Mouse (Mus musculus): ENCODE results near the gene Ggct. TPM values are rescaled to one million over a fixed set of nuclear protein-coding genes. Genes with fewer than 3 reads are reported as not detected.

Ggct gene
- total RNA-seq, 1 experiment, result 25.4 TPM

- Histone ChIP-seq H3K36me3 (ENCODE audit: control insufficient read depth, insufficient read depth, low read length, poor library complexity, severe bottlenecking) (no peaks in the 10 kb centered on the region), H3K4me3 (ENCODE audit: insufficient read depth in 1 of 2, low read depth in 1 of 2, low read length in 2 of 2, poor library complexity in 1 of 2, severe bottlenecking in 1 of 2) (no peak overlapping the region), H3K9ac (ENCODE audit: insufficient read depth, low read depth, low read length, poor library complexity, severe bottlenecking) (no peak overlapping the region), H3K27ac (ENCODE audit: insufficient read depth, low read depth, low read length, poor library complexity, severe bottlenecking) (no peak overlapping the region), H3K9me3 (ENCODE audit: control insufficient read depth, insufficient read depth, low read depth, low read length) (no peaks in the 10 kb centered on the region), H3K4me1 (ENCODE audit: control insufficient read depth in 2 of 2, insufficient read depth in 2 of 2, low read length in 2 of 2, poor library complexity in 1 of 2) (peaks cover 0 to 6% of the 10 kb centered on the region in 2 experiments; a peak in 1 of 4 replicates)
- no peak for DNase-seq (ENCODE audit: low read depth, low spot score)
- TF ChIP-seq HCFC1 (IDR thresholded peaks at IDR 0.05; ENCODE audit: borderline replicate concordance, insufficient read depth, low read length), result no peak
- TF ChIP-seq ZC3H11A (IDR thresholded peaks at IDR 0.05; ENCODE audit: borderline replicate concordance, low read depth, low read length), result no peak
- TF ChIP-seq ZNF384 (IDR thresholded peaks at IDR 0.05; ENCODE audit: low read depth, low read length), result no peak
- no peak for TF ChIP-seq MAFK (IDR thresholded peaks at IDR 0.05; ENCODE audit: insufficient read depth, low read depth, low read length)
- TF ChIP-seq CHD2 (IDR thresholded peaks at IDR 0.05; ENCODE audit: low read depth, low read length), result no peak
- in situ Hi-C loops (cut with MboI; ENCODE audit: low sequenced_read_pairs in 2 of 2, unreplicated experiment in 2 of 2), result no loop called here
These were observed 51.6 kb downstream of the Ggct start for GRCm38 (mm10) chr6:54941149-54941548.

DNA sequence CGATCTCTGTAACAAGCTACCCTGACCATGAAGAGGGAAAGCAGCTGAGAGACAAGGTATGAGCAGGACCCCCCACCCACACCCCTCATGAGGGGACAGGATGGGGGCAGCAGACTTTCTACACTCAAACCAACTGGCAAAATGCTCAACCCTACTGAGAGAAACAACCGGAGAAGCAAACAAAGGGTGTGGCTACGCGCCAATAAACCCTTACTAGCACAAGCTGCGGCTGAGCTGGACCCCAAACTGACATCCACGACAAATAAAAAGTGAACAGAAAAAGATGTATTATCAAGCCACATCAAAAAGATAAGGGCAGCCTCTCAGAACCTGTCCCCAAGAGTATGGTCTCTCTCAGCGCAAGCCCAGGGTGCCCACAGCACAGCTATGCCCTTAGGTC lies 52.6 kb downstream of the Ggct start:
- H3K27ac ChIP-seq (ENCODE audit: insufficient read depth, low read depth, low read length, poor library complexity, severe bottlenecking), result no peak overlapping the region
- no peak for TF ChIP-seq ZNF384 (IDR thresholded peaks at IDR 0.05; ENCODE audit: low read depth, low read length)
- no peak for TF ChIP-seq ZC3H11A (IDR thresholded peaks at IDR 0.05; ENCODE audit: borderline replicate concordance, low read depth, low read length)
- no peak for TF ChIP-seq HCFC1 (IDR thresholded peaks at IDR 0.05; ENCODE audit: borderline replicate concordance, insufficient read depth, low read length)
- H3K9me3 ChIP-seq (ENCODE audit: control insufficient read depth, insufficient read depth, low read depth, low read length), result no peaks in the 10 kb centered on the region
- H3K4me3 ChIP-seq (ENCODE audit: insufficient read depth in 1 of 2, low read depth in 1 of 2, low read length in 2 of 2, poor library complexity in 1 of 2, severe bottlenecking in 1 of 2), result no peak overlapping the region
- peaks cover 0 to 6% of the 10 kb centered on the region in 2 experiments; a peak in 1 of 4 replicates for H3K4me1 ChIP-seq (ENCODE audit: control insufficient read depth in 2 of 2, insufficient read depth in 2 of 2, low read length in 2 of 2, poor library complexity in 1 of 2)
- H3K36me3 ChIP-seq (ENCODE audit: control insufficient read depth, insufficient read depth, low read length, poor library complexity, severe bottlenecking), result no peaks in the 10 kb centered on the region
- DNase-seq (ENCODE audit: low read depth, low spot score), result no peak
- in situ Hi-C loops (cut with MboI; ENCODE audit: low sequenced_read_pairs in 2 of 2, unreplicated experiment in 2 of 2), result no loop called here
- H3K9ac ChIP-seq (ENCODE audit: insufficient read depth, low read depth, low read length, poor library complexity, severe bottlenecking), result no peak overlapping the region

DNA sequence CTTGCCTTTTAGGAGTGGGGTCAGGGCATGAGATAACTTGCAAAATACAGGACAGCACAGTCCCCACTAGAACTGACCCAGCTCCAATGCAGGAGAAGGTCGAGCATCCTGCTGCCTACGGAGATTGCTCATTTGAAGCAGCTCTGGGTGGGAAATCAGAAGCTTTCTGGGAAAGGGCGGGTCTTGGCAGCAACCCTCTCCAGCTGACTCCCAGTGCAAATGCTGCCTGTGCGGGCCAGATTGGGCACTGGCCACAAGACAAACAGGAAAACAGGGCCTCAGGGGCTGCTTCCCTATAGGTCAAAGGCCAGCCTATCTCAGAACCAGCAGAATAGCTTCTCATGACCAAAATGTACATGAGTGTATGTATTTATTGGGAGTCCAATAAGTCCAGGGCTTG lies 53.1 kb downstream of the Ggct start:
- TF ChIP-seq MAFK (IDR thresholded peaks at IDR 0.05; ENCODE audit: insufficient read depth, low read depth, low read length), result no peak
- no peak for TF ChIP-seq HCFC1 (IDR thresholded peaks at IDR 0.05; ENCODE audit: borderline replicate concordance, insufficient read depth, low read length)
- TF ChIP-seq ZNF384 (IDR thresholded peaks at IDR 0.05; ENCODE audit: low read depth, low read length), result no peak
- H3K9ac ChIP-seq (ENCODE audit: insufficient read depth, low read depth, low read length, poor library complexity, severe bottlenecking), result no peak overlapping the region
- H3K36me3 ChIP-seq (ENCODE audit: control insufficient read depth, insufficient read depth, low read length, poor library complexity, severe bottlenecking), result no peaks in the 10 kb centered on the region
- no peak for DNase-seq (ENCODE audit: low read depth, low spot score)
- peaks cover 0 to 6% of the 10 kb centered on the region in 2 experiments; a peak in 1 of 4 replicates for H3K4me1 ChIP-seq (ENCODE audit: control insufficient read depth in 2 of 2, insufficient read depth in 2 of 2, low read length in 2 of 2, poor library complexity in 1 of 2)
- in situ Hi-C loops (cut with MboI; ENCODE audit: low sequenced_read_pairs in 2 of 2, unreplicated experiment in 2 of 2), result no loop called here
- no peak overlapping the region for H3K27ac ChIP-seq (ENCODE audit: insufficient read depth, low read depth, low read length, poor library complexity, severe bottlenecking)
- no peaks in the 10 kb centered on the region for H3K9me3 ChIP-seq (ENCODE audit: control insufficient read depth, insufficient read depth, low read depth, low read length)
- no peak overlapping the region for H3K4me3 ChIP-seq (ENCODE audit: insufficient read depth in 1 of 2, low read depth in 1 of 2, low read length in 2 of 2, poor library complexity in 1 of 2, severe bottlenecking in 1 of 2)

GRCm38 (mm10) chr6:54936496-54936895 lies 56.3 kb downstream of the Ggct start:
- in situ Hi-C loops (cut with MboI; ENCODE audit: low sequenced_read_pairs in 2 of 2, unreplicated experiment in 2 of 2), result no loop called here
- TF ChIP-seq HCFC1 (IDR thresholded peaks at IDR 0.05; ENCODE audit: borderline replicate concordance, insufficient read depth, low read length) (no peak), ZNF384 (IDR thresholded peaks at IDR 0.05; ENCODE audit: low read depth, low read length) (no peak), MAFK (IDR thresholded peaks at IDR 0.05; ENCODE audit: insufficient read depth, low read depth, low read length) (no peak), ZC3H11A (IDR thresholded peaks at IDR 0.05; ENCODE audit: borderline replicate concordance, low read depth, low read length) (no peak), CHD2 (IDR thresholded peaks at IDR 0.05; ENCODE audit: low read depth, low read length) (no peak)
- Histone ChIP-seq H3K4me1 (ENCODE audit: control insufficient read depth in 2 of 2, insufficient read depth in 2 of 2, low read length in 2 of 2, poor library complexity in 1 of 2) (peaks cover 0 to 2% of the 10 kb centered on the region in 2 experiments; a peak in 1 of 4 replicates), H3K27ac (ENCODE audit: insufficient read depth, low read depth, low read length, poor library complexity, severe bottlenecking) (no peak overlapping the region), H3K9ac (ENCODE audit: insufficient read depth, low read depth, low read length, poor library complexity, severe bottlenecking) (no peak overlapping the region), H3K9me3 (ENCODE audit: control insufficient read depth, insufficient read depth, low read depth, low read length) (no peaks in the 10 kb centered on the region), H3K36me3 (ENCODE audit: control insufficient read depth, insufficient read depth, low read length, poor library complexity, severe bottlenecking) (no peaks in the 10 kb centered on the region), H3K4me3 (ENCODE audit: insufficient read depth in 1 of 2, low read depth in 1 of 2, low read length in 2 of 2, poor library complexity in 1 of 2, severe bottlenecking in 1 of 2) (no peak overlapping the region)
- no peak for DNase-seq (ENCODE audit: low read depth, low spot score)

DNA sequence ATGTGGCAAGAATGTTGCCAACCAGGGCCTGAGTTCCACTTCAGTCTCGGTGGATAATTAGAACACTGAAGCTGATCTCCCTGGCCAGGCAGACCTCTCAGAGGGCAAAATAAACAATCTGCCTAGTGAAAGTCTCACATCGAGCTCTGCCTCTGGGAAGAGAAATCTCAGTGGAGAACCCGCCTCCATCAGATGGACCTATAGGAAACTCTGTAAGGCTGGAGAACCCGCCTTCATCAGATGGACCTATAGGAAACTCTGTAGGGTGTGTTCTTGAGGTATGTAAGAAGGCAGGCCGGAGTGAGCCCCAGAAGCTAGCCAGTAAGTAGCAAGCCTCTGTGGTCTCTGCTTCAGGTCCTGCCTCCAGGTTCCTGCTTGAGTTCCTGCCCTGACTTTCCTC lies 57.8 kb downstream of the Ggct start:
- Histone ChIP-seq H3K9me3 (ENCODE audit: control insufficient read depth, insufficient read depth, low read depth, low read length) (no peaks in the 10 kb centered on the region), H3K4me1 (ENCODE audit: control insufficient read depth in 2 of 2, insufficient read depth in 2 of 2, low read length in 2 of 2, poor library complexity in 1 of 2) (no peaks in the 10 kb centered on the region), H3K36me3 (ENCODE audit: control insufficient read depth, insufficient read depth, low read length, poor library complexity, severe bottlenecking) (no peaks in the 10 kb centered on the region), H3K4me3 (ENCODE audit: insufficient read depth in 1 of 2, low read depth in 1 of 2, low read length in 2 of 2, poor library complexity in 1 of 2, severe bottlenecking in 1 of 2) (no peak overlapping the region), H3K27ac (ENCODE audit: insufficient read depth, low read depth, low read length, poor library complexity, severe bottlenecking) (no peak overlapping the region), H3K9ac (ENCODE audit: insufficient read depth, low read depth, low read length, poor library complexity, severe bottlenecking) (no peak overlapping the region)
- TF ChIP-seq HCFC1 (IDR thresholded peaks at IDR 0.05; ENCODE audit: borderline replicate concordance, insufficient read depth, low read length), result no peak
- TF ChIP-seq ZC3H11A (IDR thresholded peaks at IDR 0.05; ENCODE audit: borderline replicate concordance, low read depth, low read length), result no peak
- no peak for TF ChIP-seq CHD2 (IDR thresholded peaks at IDR 0.05; ENCODE audit: low read depth, low read length)
- no peak for TF ChIP-seq ZNF384 (IDR thresholded peaks at IDR 0.05; ENCODE audit: low read depth, low read length)
- no peak for TF ChIP-seq MAFK (IDR thresholded peaks at IDR 0.05; ENCODE audit: insufficient read depth, low read depth, low read length)
- DNase-seq (ENCODE audit: low read depth, low spot score), result no peak
- in situ Hi-C loops (cut with MboI; ENCODE audit: low sequenced_read_pairs in 2 of 2, unreplicated experiment in 2 of 2), result no loop called here

Data from ES-E14 (cell line).